Mouse (Mus musculus) megakaryocyte, adult 5-6 weeks (primary cell): ENCODE results near the gene Cyp2f2. TPM values are rescaled to one million over a fixed set of nuclear protein-coding genes. Genes with fewer than 3 reads are reported as not detected.

Experiments
- ATAC-seq: 2 replicates; pipeline ENCODE4 v1.8.0; 2016; ENCODE audit warnings: mild to moderate bottlenecking, inconsistent platforms; ENCODE audit not compliant: poor library complexity, severe bottlenecking
- total RNA-seq, 2 experiments: library from RNA; stranded (forward) in 1 of 2; stranded (reverse) in 1 of 2; fragments of 153-499, 151-499 nt in 1 of 2; fragments of 221-1000, 200-1000 nt in 1 of 2; gene quantifications; 2 replicates each; pipeline versions ENCODE4 v1.2.3 to v1.2.4; 2015 to 2017

The Cyp2f2 gene
- total RNA-seq, 2 experiments from 2014 or later: not detected

GRCm38 (mm10) chr7:27136410-27136996 is 16.8 kb downstream of the Cyp2f2 start:
- no peak for ATAC-seq

- ATAC-seq: no peak
Measured at GRCm38 (mm10) chr7:27153205-27153764, 33.6 kb downstream of the Cyp2f2 start, which contains the start of gene Cyp2t4. Cyp2t4 (plus strand) TSS chr7:27153714.

GRCm38 (mm10) chr7:27156005-27156404 is 36.3 kb downstream of the Cyp2f2 start:
- no peak for ATAC-seq

- no peak for ATAC-seq
Measured at GRCm38 (mm10) chr7:27158171-27158570, 38.5 kb downstream of the Cyp2f2 start.

- no peak for ATAC-seq
Measured at GRCm38 (mm10) chr7:27159256-27159655, 39.5 kb downstream of the Cyp2f2 start.

GRCm38 (mm10) chr7:27159882-27160281 is 40.2 kb downstream of the Cyp2f2 start:
- ATAC-seq: peak; percentile 94

GRCm38 (mm10) chr7:27160921-27161320 is 41.2 kb downstream of the Cyp2f2 start:
- no peak for ATAC-seq

GRCm38 (mm10) chr7:27161744-27162143 is 42.0 kb downstream of the Cyp2f2 start:
- no peak for ATAC-seq

- no peak for ATAC-seq
Measured at GRCm38 (mm10) chr7:27162780-27163449, 43.2 kb downstream of the Cyp2f2 start.

- ATAC-seq: no peak
Measured at GRCm38 (mm10) chr7:27163450-27163805, 43.7 kb downstream of the Cyp2f2 start.

- ATAC-seq: no peak
Measured at GRCm38 (mm10) chr7:27164112-27164947, 44.6 kb downstream of the Cyp2f2 start.

GRCm38 (mm10) chr7:27165007-27165655 is 45.4 kb downstream of the Cyp2f2 start:
- no peak for ATAC-seq

- ATAC-seq: no peak
Measured at GRCm38 (mm10) chr7:27165696-27166095, 46.0 kb downstream of the Cyp2f2 start.

- peak; percentile 77 for ATAC-seq
Measured at GRCm38 (mm10) chr7:27166229-27166613, 46.5 kb downstream of the Cyp2f2 start.

- peak; percentile 69 for ATAC-seq
Measured at GRCm38 (mm10) chr7:27166614-27167474, 47.1 kb downstream of the Cyp2f2 start, which contains the start of gene Egln2. Egln2 (minus strand) TSS chr7:27166802.

GRCm38 (mm10) chr7:27167475-27168094 is 47.9 kb downstream of the Cyp2f2 start:
- peak; percentile 4; the same call in 1 of the 2 replicates for ATAC-seq

- no peak for ATAC-seq
Measured at GRCm38 (mm10) chr7:27168371-27168770, 48.7 kb downstream of the Cyp2f2 start.

- ATAC-seq: no peak
Measured at GRCm38 (mm10) chr7:27170981-27171380, 51.3 kb downstream of the Cyp2f2 start.

GRCm38 (mm10) chr7:27174496-27174895 is 54.8 kb downstream of the Cyp2f2 start:
- no peak for ATAC-seq
